Mouse (Mus musculus) bone marrow macrophage, adult 2 months (primary cell): Measurements from ENCODE around the gene Ubash3b.

Experiments used
- CTCF ChIP-seq: IDR thresholded peaks from 2 replicates; pipeline ENCODE4 v1.5.1; 2012; ENCODE audit warnings: low read depth, mild to moderate bottlenecking, low read length, moderate library complexity
- POLR2A ChIP-seq: IDR thresholded peaks from 2 replicates; pipeline ENCODE4 v1.6.1; 2012; ENCODE audit warnings: mild to moderate bottlenecking, low read depth, low read length, borderline replicate concordance

- no peak for TF ChIP-seq CTCF
- TF ChIP-seq POLR2A = no peak
Observed at GRCm38 (mm10) chr9:41157872-41158567, 3.5 kb downstream of the Ubash3b start.
